Mouse (Mus musculus): ENCODE results near the gene Fgf14.

DNA sequence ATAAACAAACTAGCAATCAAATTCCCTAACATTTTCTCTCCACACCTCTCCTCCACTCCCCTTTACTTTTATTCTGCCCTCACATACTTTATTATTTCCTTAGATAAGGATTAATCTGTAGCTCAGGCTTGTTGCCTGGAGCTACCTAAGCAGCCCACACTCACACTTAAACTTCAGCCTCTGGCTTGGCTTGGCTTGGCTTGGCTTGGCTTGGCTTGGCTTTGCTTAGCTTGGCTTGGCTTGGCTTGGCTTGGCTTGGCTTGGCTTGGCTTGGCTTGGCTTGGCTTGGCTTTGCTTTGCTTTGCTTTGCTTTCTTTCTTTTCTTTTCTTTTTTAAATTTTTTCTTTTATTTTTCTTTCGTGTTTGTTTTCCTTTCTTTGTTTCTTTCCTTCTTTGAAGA, 636.3 kb downstream of the Fgf14 start:
- TF ChIP-seq GATA1 (IDR thresholded peaks at IDR 0.05; ENCODE audit: borderline replicate concordance, low read length) (no peak), POLR2AphosphoS5 (IDR thresholded peaks at IDR 0.05; ENCODE audit: insufficient replicate concordance, low read depth, low read length) (no peak), CTCF (IDR thresholded peaks at IDR 0.05; ENCODE audit: low read depth, low read length) (no peak), TAL1 (conservative IDR thresholded peaks at IDR 0.05; ENCODE audit: low read depth, low read length) (no peak)

Data from G1E (cell line).